Mouse (Mus musculus) lung, postnatal 0 days (tissue): Measurements from ENCODE around the gene Gspt1. TPM values are rescaled to one million over a fixed set of nuclear protein-coding genes. Genes with fewer than 3 reads are reported as not detected.

Experiments used
- ATAC-seq: fragments of 200-750 bp; cut with Nextera tagmentation; 2 replicates; pipeline ENCODE4 v1.8.0; 2017; ENCODE audit warnings: moderate library complexity
- DNase-seq: peaks from one replicate; pipeline ENCODE4 v3.0.0-alpha.2; 2016; ENCODE audit warnings: low spot score
- H3K27ac ChIP-seq: fragments of 300-500 bp; sonication (generic); 2 replicates; pipeline ENCODE4 v1.5.1; 2014; ENCODE audit warnings: antibody characterized with exemption, mild to moderate bottlenecking, low read length, mixed read lengths
- H3K27me3 ChIP-seq: fragments of 300-500 bp; sonication (generic); replicated peaks from 2 replicates; pipeline ENCODE4 v1.6.1; 2014; ENCODE audit warnings: low read length, mixed read lengths; ENCODE audit not compliant: insufficient read depth
- H3K36me3 ChIP-seq: fragments of 300-500 bp; sonication (generic); 2 replicates; pipeline ENCODE4 v1.6.1; 2014; ENCODE audit warnings: low read length, mixed read lengths; ENCODE audit not compliant: insufficient read depth
- H3K4me1 ChIP-seq: fragments of 300-500 bp; sonication (generic); 2 replicates; pipeline ENCODE4 v1.6.1; 2014; ENCODE audit warnings: antibody characterized with exemption, low read depth, low read length, mixed read lengths; ENCODE audit not compliant: insufficient read depth
- H3K4me2 ChIP-seq: fragments of 300-500 bp; sonication (generic); replicated peaks from 2 replicates; pipeline ENCODE4 v1.6.1; 2014; ENCODE audit warnings: low read depth, mild to moderate bottlenecking, low read length, moderate library complexity, mixed read lengths
- H3K4me3 ChIP-seq: fragments of 300-500 bp; sonication (generic); 2 replicates; pipeline ENCODE4 v1.5.1; 2014; ENCODE audit warnings: low read depth, low read length
- H3K9ac ChIP-seq: fragments of 300-500 bp; sonication (generic); replicated peaks from 2 replicates; pipeline ENCODE4 v1.6.1; 2014; ENCODE audit warnings: low read depth, mild to moderate bottlenecking
- H3K9me3 ChIP-seq: fragments of 300-500 bp; sonication (generic); 2 replicates; pipeline ENCODE4 v1.6.1; 2016; ENCODE audit warnings: low read length, mixed read lengths
- CTCF ChIP-seq: IDR thresholded peaks from 2 replicates; pipeline ENCODE4 v1.5.1; 2016; ENCODE audit warnings: antibody characterized with exemption, mild to moderate bottlenecking
- EP300 ChIP-seq: IDR thresholded peaks from 2 replicates; pipeline ENCODE4 v1.6.1; 2016; ENCODE audit warnings: antibody characterized with exemption, mild to moderate bottlenecking, control low read depth
- WGBS: fragments of 180-500 bp; shearing (Covaris S2); extraction: QIAGEN DNeasy Blood & Tissue Kit; methylation state at CpG from one replicate; pipeline ENCODE4 v1.1.7; 2014; 5-methylcytosine and 5-hydroxymethylcytosine counted together
- microRNA counts: library from miRNA; unstranded; fragments of <30 nt; microRNA quantifications from one replicate; lab custom pipeline; 2015
- microRNA-seq: library from miRNA; unstranded; fragments of <30 nt; microRNA quantifications from one replicate; pipeline ENCODE4, GENCODE M21; 2016
- polyA plus RNA-seq: library from polyadenylated mRNA; unstranded; fragments of >200 nt; fragmentation: Nextera tagmentation; extraction: Ambion mirVana; gene quantifications from 2 replicates; pipeline ENCODE4 v1.2.1, GENCODE M21; 2015

Gene Gspt1
- polyA plus RNA-seq, 1 experiment from 2014 or later = 34.2 TPM

DNA sequence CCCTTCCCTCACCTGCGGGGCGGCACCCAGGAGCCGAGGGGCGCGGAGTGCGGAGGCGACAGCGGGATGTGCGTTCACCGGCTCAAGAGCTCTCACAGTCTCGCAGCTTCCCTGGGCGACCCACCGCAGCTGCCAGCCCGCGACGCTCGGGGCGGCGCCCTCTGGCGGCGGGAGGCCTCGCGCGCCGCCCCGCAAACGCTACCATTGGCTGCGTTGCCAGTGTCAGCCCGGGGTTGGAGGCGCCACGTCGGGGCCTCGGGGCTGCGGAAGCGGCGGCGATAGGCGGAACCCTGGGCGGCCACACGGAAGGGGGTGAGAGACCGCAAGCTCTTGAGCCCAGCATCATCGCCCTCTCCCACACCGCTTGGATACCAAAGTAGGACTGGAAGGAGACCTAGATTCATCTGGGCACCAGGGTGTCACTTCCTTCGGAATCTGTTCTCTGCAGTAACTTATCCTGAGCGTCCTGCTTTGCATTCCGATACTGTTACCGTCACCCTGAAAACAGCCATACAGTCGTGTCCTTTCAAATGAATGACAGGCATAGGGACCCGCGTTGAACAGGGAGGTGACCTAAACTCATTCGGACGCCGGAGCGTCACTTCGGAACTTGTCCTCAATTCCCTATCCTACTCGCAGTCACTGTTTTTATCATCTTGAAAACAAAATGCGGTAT, 77.8 kb downstream of the Gspt1 start, which contains the start of gene Zc3h7a:
Gene Zc3h7a (minus strand): TSS at position 186 of the 676 bp plus-strand sequence.
- TF ChIP-seq EP300 = no peak
- TF ChIP-seq CTCF = peak; percentile 82

DNA sequence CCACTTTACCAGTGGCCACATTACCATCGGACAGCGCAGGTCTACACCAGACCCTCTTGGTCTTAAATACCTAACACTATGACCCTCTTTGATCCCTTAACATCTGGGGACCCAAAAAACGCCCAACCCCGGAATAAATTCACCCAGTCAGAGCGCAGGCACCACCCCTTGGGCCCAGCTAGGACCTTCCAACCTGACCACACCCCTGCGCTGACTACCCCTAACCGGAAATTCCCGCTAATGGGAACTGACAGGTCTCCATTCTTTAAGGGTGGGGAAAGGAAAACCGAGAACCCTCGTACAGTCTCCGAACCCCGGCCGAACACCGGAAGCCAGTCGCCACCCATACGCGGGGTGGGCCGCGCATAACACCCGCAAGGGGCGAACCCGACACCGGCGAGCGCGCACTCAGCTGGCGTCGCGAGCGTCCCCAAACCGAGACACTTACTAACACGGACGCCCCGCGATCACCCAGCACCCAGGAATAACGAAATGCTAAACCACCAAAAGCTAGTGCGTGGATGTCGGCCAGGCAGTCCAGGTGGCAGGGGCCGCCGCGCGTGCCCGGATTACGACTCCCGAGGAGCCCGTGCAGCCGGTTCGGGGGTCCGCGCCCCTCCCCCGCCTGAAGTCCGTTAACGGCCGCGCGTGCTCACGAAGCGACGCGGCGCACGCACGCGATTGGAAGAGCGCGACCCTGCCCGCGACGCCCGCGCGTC, 78.5 kb downstream of the Gspt1 start:
- H3K9me3 ChIP-seq = no peaks in the 10 kb centered on the region
- ATAC-seq (peak; percentile 70), DNase-seq (peak; percentile 88)
- H3K4me1 ChIP-seq = peaks cover 4% of the 10 kb centered on the region; the same call in 1 of the 2 replicates
- H3K4me3 ChIP-seq = peak overlapping the region; percentile 98
- H3K27ac ChIP-seq = peak overlapping the region; percentile 95
- peak overlapping the region; percentile 81 for H3K9ac ChIP-seq
- peak overlapping the region; percentile 54 for H3K4me2 ChIP-seq
- H3K36me3 ChIP-seq = no peaks in the 10 kb centered on the region
- whole genome bisulfite sequencing = under 1% methylated on average over 58 of the region's 72 CpGs
- TF ChIP-seq CTCF = no peak
- TF ChIP-seq EP300 = 0 out of 2 replicates have a peak, but pooled peaks have one; percentile 5
- H3K27me3 ChIP-seq = no peaks in the 10 kb centered on the region

More for the DNA sequence above, 77.8 kb downstream of the Gspt1 start, which contains the start of gene Zc3h7a:
- H3K27ac ChIP-seq = peak within 1 kb of the TSS; percentile 95
- H3K4me3 ChIP-seq = peak within 1 kb of the TSS; percentile 98
- under 1% methylated on average over 44 of the region's 57 CpGs for WGBS
- no peaks in the 10 kb centered on the region for H3K27me3 ChIP-seq
- peak within 1 kb of the TSS; percentile 81 for H3K9ac ChIP-seq
- H3K4me2 ChIP-seq = peak within 1 kb of the TSS; percentile 54
- peaks cover 4% of the 10 kb centered on the region; the same call in 1 of the 2 replicates for H3K4me1 ChIP-seq
- DNase-seq (peak; percentile 95), ATAC-seq (peak; percentile 93)
- no peaks in the 10 kb centered on the region for H3K36me3 ChIP-seq
- no peaks in the 10 kb centered on the region for H3K9me3 ChIP-seq

DNA sequence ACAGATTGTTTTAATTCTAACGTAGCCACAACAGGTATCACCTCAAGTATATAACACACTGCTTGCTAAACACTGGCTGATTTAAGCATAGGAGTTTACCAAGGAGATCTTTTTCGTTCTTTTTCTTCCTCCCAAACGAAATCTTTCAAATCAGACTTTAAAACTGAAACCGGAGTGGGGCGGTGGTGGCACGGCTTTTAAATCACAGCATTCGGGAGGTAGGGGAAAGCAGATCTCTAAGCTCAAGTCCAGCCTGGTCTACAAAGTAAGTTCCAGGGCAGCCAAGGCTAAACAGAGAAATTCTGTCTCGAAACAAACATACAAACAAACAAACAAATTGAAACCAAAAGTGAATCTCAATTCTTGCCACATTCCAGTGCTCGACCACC, 79.0 kb downstream of the Gspt1 start:
- no peak; the same call in 1 of the 2 replicates for TF ChIP-seq EP300
- TF ChIP-seq CTCF = no peak
- ATAC-seq = no peak
- Histone ChIP-seq H3K4me1 (peaks cover 4% of the 10 kb centered on the region; the same call in 1 of the 2 replicates), H3K4me3 (peak overlapping the region; percentile 98), H3K9me3 (no peaks in the 10 kb centered on the region), H3K36me3 (no peaks in the 10 kb centered on the region), H3K27me3 (no peaks in the 10 kb centered on the region), H3K27ac (peak overlapping the region; percentile 95), H3K9ac (peak overlapping the region; percentile 81; the same call in 1 of the 2 replicates), H3K4me2 (peak overlapping the region; percentile 54)
- DNase-seq = no peak
- 5% methylated on average over 9 of the region's 9 CpGs for WGBS

DNA sequence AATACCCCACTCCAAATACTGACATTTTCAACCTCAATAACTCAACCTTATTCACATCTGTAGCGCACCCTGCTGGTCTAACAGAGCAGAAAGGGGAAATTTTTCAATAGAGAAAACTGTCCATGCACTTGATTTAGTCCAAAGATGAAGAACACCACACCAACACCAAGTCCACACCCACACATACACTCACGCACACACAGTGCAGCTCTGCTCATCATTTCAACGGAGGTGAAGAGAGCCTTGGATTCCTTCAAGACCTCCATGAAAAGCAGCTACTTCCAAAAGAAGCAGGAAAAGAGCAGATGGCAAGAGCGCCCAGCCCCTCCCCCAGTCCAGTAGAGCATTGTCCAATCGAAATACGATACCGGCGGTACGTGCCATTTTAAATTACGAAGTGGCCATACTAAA, 79.4 kb downstream of the Gspt1 start:
- no peak for ATAC-seq
- Histone ChIP-seq H3K36me3 (no peaks in the 10 kb centered on the region), H3K4me3 (peak overlapping the region; percentile 98), H3K4me1 (peaks cover 4% of the 10 kb centered on the region; the same call in 1 of the 2 replicates), H3K27me3 (no peaks in the 10 kb centered on the region), H3K4me2 (peak overlapping the region; percentile 54), H3K9me3 (no peaks in the 10 kb centered on the region), H3K9ac (0 out of 2 replicates have a peak overlapping the region, but pooled peaks have one; percentile 81), H3K27ac (peak overlapping the region; percentile 95)
- DNase-seq = peak; percentile 82
- WGBS = 9% methylated on average over 10 of the region's 10 CpGs
- no peak for TF ChIP-seq EP300
- TF ChIP-seq CTCF = peak; percentile 73

DNA sequence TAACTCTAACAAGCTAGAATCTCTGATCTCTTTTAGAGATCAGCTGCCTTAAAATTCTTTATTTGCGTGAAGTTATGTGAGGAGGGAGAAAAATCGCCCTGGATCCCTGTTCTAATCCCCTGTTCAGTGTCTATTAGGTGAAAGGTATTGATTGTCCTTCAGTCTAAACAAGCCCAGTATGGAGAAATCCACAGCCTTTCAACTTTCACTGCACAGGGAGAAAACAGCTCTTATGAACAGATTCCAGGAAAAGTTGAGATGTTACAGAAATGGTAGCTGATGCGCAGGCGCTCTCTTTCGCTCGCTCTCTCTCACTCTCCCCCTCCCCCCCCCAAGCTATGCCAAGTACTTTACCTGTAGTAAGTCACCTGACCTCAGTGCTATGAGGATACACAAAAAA, 82.4 kb downstream of the Gspt1 start:
- 79% methylated on average over 6 of the region's 6 CpGs for WGBS

More for the DNA sequence above, 82.4 kb downstream of the Gspt1 start:
- no peak overlapping the region for H3K4me2 ChIP-seq
- TF ChIP-seq EP300 (no peak), CTCF (no peak)
- H3K27me3 ChIP-seq = no peaks in the 10 kb centered on the region
- no peaks in the 10 kb centered on the region for H3K36me3 ChIP-seq
- no peak overlapping the region for H3K27ac ChIP-seq
- ATAC-seq (no peak), DNase-seq (no peak)
- no peaks in the 10 kb centered on the region for H3K9me3 ChIP-seq
- no peak overlapping the region for H3K4me3 ChIP-seq
- no peaks in the 10 kb centered on the region; the same call in 1 of the 2 replicates for H3K4me1 ChIP-seq
- no peak overlapping the region for H3K9ac ChIP-seq

MicroRNA genes within 50 kb of the gene (microRNA counts, 519-probe panel; counts per million panel counts)
- not detected for microRNA mmu-miR-1945 (lab: Ali Mortazavi, UCI)

Small RNA genes within 50 kb of the gene (microRNA-seq; reads per million reads assigned to microRNA genes)
- gene Mir1945 = 2.4 reads per million, percentile 2 among the genes with 10 or more reads in this experiment

Other genes starting within 250 kb of the Gspt1 start
- 41.1 and 46.6 TPM in 2 replicates for gene Snn, start 193.4 kb downstream of the Gspt1 start, polyA plus RNA-seq
- 106 and 118 TPM in 2 replicates for gene Litaf, start 188.2 kb downstream of the Gspt1 start, polyA plus RNA-seq
- 27.5 and 29.2 TPM in 2 replicates for gene Txndc11, start 119.7 kb downstream of the Gspt1 start, polyA plus RNA-seq
- gene Zc3h7a, start 77.9 kb downstream of the Gspt1 start, polyA plus RNA-seq = 52.4 and 58.3 TPM in 2 replicates
- gene Rsl1d1, start 51.0 kb downstream of the Gspt1 start, polyA plus RNA-seq = 64.3 and 70.1 TPM in 2 replicates
- not detected in 2 replicates for gene Tnfrsf17, start 59.5 kb upstream of the Gspt1 start, polyA plus RNA-seq
- 10.0 and 10.5 TPM in 2 replicates for gene Snx29, start 68.6 kb upstream of the Gspt1 start, polyA plus RNA-seq